Mouse (Mus musculus): ENCODE measurements around the gene Adra2b. TPM values are rescaled to one million over a fixed set of nuclear protein-coding genes. Genes with fewer than 3 reads are reported as not detected.

Gene Adra2b
- total RNA-seq, 2 experiments from 2014 or later: 0.10 to 0.12 TPM

DNA sequence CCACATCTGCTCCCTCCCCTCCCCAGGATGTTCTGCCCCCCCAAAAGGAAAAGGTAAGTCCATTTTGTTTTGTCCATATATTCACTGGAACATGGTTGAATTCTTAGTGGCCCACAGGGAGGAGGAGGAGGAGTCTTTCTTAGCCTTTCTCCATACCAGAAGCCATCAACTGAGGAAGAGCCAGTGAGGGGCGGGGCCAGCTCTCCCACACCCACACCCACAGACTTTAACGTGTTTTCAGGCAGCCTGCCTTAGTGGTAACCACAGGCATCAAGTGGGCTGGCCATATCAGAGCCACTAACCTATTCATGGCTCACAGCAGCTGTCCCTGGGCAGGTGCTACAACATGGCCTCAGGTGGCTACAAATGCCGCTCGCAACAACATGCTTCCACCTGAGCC is 24.2 kb upstream of the Adra2b start:
- DNase-seq (ENCODE audit: low spot score in 2 of 2): no peak

DNA sequence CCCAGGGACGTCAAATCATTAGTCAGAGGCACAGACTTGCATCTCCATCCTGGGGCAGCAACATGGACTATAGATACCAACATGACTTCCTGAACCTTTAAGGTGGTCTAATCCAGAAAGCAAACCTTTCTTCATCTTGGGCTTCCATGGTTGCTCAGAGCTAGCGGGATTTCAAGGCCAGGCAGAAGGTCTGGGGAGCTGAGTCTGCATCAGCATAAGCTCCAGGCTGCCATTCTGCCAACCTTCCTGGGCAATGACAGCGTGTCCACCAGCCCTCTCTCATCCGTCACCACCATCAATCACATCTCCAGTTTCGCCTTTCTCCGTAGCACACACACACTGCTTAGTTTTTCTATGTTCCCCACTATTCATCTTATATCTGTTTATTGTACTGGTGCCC is 23.7 kb upstream of the Adra2b start:
- DNase-seq (ENCODE audit: low spot score in 2 of 2): no peak

DNA sequence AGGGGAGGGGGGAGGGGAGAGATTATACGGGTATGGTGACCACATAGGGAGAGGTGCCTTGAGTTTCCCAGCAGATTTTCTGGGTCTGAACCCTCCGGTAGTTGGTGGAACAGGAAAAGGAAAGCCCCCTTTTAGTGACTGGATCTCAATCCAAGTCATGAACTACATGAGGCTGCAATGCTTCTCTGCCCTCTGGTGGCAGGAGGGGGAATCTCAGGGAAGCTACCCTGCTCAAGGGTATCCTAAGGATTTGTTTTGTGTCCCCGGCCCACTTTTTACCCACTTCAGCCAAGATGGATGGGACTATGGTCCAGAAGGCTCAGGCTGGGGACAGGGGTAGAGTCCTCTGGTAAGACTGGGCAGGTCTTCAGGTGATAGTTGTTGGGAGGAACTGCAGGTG is 21.8 kb upstream of the Adra2b start:
- DNase-seq (ENCODE audit: low spot score in 2 of 2): peak in 1 of 2 experiments; percentile 61

DNA sequence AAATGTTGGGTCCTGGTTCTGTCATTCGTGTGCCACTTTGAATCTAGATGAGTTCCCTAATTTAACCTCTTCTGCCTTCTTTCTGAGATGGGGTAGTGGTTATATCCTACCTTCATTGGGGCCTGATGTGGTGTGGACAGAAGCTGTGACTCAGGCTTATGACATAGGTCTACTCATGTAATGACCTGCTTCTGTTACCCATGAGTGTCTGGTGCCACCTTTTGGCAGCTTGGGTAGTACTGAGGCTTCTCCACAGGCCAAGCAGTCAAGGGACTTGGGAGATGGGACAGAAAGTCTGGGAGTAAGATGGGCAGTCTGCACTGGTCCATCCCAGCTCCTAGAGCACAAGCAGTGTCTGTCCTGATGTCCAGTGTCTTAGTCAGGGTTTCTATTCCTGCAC is 16.7 kb upstream of the Adra2b start:
- DNase-seq (ENCODE audit: low spot score in 2 of 2): no peak

DNA sequence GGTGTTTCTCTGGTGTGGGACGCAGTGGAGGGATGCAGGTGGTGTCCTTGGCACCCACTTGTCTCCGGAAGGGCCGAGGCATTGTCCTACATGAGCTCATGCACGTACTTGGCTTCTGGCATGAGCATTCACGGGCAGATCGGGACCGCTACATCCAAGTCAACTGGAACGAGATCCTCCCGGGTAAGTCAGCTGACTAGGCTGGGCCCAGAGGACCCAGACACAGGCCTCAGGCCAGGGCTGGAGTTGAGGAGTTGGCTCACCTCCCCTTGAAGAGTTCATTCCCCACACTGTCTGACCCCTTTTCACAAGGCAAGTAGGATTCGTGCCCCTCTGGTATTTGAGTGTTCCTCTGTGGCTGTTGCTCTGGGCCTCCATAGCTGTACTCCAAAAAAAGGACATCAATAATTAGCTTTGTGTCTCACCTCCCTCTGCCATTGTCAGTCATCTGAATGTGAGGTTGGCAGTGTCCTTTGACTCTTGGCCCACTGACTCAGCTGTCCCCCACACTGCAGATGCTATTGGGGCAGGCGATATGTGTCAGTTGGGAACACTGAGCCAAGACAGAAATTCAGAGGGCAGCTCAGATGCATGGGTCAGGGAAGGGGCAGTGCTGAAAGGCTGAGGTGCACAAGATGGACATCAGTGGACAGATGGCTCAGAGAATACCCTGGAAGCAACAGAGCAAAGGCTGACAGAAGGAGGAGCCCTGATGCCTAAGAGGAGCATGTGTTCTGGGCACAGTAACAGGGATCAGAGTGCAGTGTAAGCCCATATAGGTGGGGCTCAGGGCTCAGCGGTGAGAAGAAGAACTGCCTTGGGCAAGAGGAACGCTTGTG is 15.6 kb upstream of the Adra2b start:
- no peak for DNase-seq (ENCODE audit: low spot score in 2 of 2)

DNA sequence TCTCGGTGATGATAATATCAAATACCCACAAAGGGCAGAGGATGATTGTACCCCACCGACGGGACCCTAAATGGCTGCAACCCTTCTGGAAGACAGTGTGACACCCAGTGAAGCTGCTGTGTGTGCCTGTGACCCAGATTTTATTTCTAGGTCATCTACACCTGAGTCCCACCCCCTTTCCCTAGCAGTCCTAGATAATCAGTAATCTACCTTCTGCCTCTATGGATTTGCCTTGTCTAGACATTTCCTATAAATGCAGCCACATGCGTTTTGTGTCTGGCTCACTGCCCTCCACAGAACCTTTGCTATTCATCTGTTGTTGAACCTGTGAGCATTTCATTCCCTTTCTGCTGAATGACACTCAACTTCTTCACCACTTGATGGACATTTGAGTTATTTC is 9.1 kb upstream of the Adra2b start:
- no peak for DNase-seq (ENCODE audit: low spot score in 2 of 2)

DNA sequence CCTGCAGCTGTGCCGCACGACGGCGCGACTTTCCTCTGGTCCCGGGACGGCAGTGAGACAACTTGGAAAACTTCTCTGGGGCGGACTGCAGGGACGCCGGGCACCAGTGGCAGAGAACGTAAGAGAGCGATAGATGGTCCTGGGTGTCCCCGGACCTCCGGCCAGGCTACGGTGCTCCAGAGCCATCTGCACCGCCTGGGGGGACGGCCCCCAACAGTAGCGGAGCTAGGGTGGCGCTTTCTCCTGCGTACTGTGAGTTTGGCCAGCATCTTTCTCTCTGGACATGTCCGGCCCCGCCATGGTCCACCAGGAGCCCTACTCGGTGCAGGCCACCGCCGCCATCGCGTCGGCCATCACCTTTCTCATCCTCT is 259 bp downstream of the Adra2b start:
- DNase-seq (ENCODE audit: low spot score in 2 of 2): no peak

DNA sequence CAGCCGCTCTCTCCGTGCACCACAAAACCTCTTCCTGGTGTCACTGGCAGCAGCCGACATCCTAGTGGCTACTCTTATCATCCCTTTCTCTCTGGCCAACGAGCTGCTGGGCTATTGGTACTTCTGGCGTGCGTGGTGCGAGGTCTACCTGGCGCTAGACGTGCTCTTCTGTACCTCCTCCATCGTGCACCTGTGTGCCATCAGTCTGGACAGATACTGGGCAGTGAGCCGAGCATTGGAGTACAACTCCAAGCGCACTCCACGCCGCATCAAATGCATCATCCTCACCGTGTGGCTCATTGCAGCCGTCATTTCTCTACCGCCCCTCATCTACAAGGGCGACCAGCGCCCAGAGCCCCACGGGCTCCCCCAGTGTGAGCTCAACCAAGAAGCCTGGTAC is 688 bp downstream of the Adra2b start:
- no peak for DNase-seq (ENCODE audit: low spot score in 2 of 2)

DNA sequence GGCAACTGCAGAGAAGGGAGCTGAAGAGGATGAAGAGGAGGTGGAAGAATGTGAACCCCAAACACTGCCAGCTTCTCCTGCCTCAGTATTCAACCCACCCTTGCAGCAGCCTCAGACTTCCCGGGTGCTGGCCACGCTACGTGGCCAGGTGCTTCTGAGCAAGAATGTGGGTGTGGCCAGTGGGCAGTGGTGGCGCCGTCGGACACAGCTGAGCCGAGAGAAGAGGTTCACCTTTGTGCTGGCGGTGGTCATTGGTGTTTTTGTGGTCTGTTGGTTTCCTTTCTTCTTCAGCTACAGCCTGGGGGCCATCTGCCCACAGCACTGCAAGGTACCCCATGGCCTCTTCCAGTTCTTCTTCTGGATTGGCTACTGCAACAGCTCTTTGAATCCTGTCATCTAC is 1.4 kb downstream of the Adra2b start:
- no peak for DNase-seq (ENCODE audit: low spot score in 2 of 2)

DNA sequence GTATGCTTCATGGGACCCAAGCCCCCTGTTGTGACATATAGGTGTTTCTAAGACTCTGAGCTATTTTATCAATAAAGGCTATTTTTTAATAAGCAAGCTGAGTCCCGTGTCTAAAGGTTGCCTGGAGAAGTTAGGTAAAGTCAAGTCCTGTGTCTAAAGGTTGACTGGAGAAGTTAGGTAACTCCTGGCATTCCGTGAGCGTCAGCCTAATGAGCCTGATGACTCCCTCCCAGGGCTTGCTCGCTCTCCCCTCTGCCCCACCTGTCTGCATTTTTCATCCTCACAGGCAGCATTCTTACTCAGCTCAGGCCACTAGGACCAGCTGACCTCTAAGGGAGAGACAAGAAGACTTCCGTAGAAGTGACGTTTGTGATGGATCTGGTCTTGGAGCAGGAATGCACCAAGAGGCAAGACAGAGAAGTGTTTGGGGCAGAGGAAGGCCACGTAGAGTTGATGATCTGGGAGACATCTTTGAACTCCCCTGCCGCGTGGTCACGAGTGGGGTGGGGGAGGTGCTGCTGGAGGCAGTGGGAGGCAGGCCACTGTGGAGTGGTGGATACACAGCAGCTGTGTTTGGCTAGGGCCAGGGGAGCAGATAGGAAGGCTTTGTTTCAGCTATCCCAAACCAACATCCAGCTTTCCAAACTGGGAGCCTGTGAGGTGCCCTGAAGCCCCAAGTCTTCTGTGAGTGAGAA is 4.3 kb downstream of the Adra2b start:
- no peak for DNase-seq (ENCODE audit: low spot score in 2 of 2)

DNA sequence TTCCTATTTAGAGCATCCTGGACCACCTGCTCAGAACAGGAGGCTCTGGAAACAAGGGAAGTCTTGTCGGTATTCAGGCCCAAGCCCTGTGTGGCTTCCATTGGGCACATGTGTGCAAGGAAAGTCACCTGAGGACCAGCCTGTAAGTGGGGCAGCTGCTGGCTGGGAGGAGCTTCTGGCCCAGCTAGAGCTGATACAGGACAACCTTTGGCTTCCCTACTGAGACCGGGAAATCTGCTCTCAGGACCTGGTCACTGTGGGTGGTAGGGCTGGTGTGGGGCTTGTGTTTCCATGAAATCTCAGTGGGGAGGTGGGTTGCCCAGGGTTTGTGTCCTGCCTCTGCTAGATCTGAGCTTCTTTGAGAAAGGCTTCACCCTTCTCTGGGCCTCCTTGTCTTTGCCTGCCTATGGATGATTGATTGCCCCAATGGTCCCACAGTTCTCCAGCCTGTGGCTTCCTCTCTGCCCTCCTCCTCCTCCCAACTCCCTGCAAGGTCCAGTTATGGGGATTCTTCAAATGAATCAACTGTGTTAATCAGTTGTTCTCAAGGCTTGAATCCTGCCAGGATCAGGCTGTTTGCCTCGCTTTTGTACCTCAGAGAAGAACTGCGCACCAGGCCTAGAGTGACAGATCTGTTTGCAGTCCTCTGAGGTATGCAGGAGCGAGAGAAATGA is 6.8 kb downstream of the Adra2b start:
- no peak for DNase-seq (ENCODE audit: low spot score in 2 of 2)

DNA sequence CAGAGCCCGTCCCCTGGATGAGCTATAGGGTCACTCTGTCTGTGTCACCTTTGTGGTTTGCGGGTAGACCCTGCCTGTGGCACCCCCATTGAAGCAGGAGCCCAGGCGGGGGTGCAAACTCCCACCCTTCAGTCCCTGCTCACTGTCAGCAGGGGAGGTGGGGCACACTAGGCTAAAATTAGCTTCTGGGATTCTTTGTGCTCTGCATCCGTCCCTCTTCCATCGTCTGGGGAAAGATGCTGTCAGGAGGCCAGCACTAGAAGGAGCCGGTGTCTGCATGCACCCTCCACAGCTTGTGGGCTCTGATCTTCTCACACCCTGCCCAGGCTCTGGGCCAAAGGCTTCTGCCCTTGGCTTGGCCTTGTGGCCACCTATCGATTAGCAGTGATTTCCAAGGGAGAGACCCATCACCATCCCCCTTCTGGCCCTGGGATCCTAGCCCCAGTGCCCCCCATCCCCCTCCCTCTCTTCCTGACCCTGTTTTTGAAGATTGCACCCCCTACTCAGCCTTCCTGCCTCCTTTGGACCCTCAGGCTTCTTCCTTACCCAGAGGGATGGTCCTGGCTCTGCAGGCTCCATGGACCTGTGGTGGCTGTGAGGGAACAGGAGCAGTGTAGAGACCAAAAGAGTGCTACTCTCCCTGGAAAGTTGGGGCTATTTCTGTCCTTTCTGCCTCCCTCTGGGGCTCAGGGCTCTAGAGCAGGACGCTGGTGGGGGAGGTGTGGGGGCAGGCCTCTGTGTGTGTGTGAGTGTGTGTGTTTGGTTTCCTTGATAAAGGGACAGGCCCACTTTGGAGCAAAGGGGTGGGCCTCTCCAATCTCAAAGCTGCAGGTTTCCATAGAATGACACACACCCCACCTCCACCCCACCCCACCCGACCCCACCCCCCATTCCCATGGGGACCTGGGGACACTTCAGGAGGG is 7.8 kb downstream of the Adra2b start:
- DNase-seq (ENCODE audit: low spot score in 2 of 2): no peak

DNA sequence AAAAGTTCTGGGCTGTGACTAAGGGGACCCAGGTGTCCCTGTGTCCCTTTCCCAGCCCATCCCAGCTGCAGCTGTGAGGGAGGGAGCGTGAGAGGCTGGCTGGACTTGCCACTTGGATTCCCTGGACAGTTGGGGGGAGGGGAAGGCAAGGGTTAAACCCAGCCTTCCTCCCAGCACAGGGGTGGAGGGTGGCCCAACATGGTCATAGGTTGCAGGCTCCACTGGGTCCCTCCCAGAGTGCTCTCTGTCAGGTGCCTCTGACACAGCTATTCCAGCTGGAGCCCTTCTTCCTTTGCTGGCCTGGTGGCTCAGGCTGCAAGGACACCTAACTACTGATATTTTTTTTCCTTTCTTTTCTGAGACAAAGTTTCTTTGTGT is 8.5 kb downstream of the Adra2b start:
- no peak for DNase-seq (ENCODE audit: low spot score in 2 of 2)

DNA sequence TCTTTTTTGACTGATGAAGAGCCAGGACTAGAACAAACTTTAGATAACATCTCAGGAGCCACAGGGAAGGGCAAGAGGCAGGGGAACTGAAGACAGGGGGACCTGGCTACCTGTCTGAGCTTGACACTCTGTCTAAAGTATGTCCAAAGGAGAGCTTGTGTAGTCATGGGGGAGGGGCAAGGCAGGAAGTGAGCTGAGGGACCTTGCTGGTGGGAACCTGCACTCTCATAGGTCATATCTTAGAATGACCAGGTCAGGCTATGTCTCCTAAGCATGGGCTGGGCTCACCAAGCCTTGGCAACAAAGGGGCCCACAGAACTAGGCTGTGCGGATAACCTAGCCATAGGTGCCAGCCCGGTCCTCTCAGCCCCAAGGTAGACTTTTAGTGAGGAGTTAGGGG is 9.1 kb downstream of the Adra2b start:
- no peak for DNase-seq (ENCODE audit: low spot score in 2 of 2)

DNA sequence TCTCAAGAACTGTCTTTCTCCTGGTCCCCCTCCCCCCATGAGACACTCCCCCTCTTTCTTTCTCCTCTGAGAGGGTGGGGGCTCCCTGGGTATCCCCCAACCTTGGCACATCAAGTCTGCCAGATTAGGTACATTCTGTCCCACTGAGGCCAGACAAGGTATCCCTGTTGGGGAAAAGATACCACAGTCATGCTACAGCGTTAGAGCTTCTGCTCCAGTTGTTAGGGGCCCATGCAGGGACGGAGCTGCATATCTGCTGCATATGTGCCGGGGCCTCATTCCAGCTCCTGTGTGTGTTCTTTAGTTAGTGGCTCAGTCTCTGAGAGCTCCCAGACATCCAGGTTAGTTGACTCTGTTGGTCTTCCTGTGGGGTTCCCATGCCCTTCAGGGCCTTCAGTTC is 11.1 kb downstream of the Adra2b start:
- DNase-seq (ENCODE audit: low spot score in 2 of 2): no peak

DNA sequence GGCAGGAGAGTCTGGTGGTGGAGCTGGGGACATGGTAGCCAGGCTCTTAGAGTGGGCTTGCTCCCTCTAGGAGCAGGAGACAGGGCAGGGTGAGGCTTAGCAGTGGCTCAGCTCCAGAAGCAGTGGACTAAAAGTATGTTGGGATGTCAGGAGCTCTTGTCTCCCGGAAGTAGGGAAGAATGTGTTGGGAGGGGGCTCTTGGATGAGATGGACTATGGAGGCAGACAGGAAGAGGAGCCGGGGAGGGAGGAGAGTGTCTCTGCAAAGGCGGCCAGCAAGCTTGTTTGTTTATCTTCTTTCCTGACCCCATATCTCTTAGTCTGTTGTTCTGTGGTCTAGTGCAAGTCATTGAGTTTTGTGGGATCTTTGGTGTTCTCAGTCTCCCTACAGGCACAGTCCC is 12.1 kb downstream of the Adra2b start:
- no peak for DNase-seq (ENCODE audit: low spot score in 2 of 2)

DNA sequence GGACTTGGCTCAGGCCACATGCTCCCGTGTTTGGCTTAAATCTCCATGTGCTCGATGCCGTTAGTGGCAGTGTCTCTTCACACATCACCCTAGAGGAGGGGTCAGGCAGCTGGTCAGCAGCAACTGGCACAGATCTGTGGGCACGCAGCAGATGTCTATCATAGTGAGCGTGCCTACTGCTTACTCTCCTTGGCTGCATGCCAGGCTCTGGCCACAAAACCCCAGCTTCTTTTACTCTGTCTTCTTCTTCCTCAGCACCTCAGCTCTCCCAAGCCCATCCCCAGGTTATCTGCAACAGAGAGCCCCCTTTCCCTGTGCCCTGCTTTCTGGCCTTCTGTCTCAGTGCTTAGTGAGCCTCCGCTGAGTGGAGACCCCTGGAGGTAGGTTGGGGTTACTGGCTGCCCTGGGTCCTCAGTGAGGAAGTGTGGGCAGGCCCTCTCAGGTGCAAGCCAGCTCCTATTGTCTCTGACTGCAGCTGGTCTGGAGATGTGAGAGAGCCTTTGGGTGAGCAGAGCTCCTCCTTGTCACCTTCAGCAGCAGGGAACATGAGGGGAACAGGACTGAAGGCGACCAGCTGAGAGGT is 12.8 kb downstream of the Adra2b start:
- DNase-seq (ENCODE audit: low spot score in 2 of 2): no peak

DNA sequence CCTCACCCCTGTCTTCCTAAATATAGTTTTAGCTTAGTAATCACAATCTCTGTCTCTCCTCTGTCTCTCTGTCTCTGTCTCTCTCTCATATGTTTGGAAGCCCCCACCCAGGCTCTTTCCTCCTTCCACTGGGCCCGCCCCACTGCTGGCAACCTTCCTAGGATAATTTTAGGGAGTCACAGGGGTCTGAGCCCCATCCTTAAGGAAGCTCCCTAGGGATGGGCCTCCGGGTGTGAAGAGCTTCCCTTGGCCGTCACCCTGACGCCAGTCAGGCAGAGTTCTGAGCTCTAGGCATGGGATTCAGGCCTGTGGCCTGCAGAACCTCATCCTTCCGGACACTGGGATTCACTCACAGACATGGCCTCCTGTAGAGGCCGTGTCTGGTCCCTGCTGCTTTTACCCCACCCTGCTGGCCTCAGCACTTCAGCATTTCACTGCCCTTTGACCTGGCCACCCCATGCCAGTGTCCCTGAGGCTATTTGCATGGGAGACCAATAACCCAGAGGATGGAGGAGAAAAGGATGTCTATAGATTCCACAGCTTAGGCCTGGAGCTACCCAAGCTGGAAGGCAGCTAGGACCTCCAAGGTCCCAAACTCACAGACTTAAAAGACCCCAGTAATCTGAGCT is 13.5 kb downstream of the Adra2b start:
- DNase-seq (ENCODE audit: low spot score in 2 of 2): no peak

DNA sequence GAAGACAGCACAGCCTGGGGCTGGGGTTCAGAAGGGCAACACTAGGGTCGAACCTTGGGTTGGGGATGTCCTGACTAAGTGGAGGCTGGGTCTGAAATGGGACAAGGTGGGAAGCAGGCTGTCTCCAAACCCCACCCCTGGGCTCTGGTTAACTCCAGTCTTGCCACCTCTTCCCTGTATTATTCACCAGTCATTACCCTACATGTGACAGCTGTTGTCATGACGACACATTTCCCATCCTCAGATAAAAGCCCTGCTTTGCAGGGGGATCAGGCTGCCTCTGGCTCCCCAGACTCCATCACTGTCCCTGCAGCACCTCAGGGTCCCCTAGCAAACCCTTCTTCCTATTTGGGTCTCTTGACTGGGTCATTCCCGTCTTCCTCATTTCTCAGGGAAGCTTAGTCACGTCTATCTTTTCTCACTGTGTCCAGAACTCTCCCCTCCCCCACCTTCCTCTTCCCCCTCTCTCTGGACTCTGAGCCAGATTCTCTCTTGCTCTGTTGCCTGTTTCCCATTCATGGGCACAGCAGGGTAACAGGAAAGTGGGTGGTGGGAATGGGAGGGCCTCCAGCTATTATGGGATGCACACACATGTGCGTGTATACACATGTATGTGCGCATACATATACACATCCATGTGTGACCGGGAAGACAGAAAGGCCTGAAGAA is 15.1 kb downstream of the Adra2b start:
- no peak for DNase-seq (ENCODE audit: low spot score in 2 of 2)

DNA sequence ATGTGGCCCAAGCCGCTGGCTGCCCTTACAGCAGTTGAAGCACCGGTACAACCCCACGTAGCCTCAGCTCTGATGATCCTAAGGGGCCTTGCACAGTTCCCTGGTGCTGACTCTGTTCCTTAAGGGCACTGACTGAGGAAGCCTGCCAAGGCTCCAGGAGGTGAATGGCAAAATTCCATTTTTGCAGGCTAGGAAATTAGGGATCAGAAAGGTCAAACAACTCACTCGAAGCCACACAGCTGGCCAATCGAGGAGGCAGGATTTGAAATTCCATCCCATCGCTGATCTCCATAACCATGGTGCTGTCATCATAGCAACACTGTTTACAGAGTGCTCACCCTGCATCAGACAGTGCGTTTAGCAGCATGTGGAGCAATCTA is 15.6 kb downstream of the Adra2b start:
- DNase-seq (ENCODE audit: low spot score in 2 of 2): no peak

Measured in layer of hippocampus, adult 18-20 months (tissue).